Mouse (Mus musculus): ENCODE measurements at regions not wholly inside any gene's neighbourhood (a gene's known extent, or its start where the extent isn't known, plus 50 kb on each side); places are given as distances from the start of the nearest gene placed in this dataset.

- no peak for TF ChIP-seq ZC3H11A (IDR thresholded peaks at IDR 0.05; ENCODE audit: borderline replicate concordance, low read depth, low read length)
- no peak for TF ChIP-seq ZNF384 (IDR thresholded peaks at IDR 0.05; ENCODE audit: low read depth, low read length)
- TF ChIP-seq CHD2 (IDR thresholded peaks at IDR 0.05; ENCODE audit: low read depth, low read length) = no peak
Measured at GRCm38 (mm10) chr6:101550501-101551268, 173.0 kb upstream of the Pdzrn3 start.

Measured in ES-E14 (cell line).